Mouse (Mus musculus) lung, postnatal 0 days (tissue): ENCODE data around the gene 6030458C11Rik.

Experiments
- CTCF ChIP-seq: IDR thresholded peaks from 2 replicates; pipeline ENCODE4 v1.5.1; 2016; ENCODE audit warnings: antibody characterized with exemption, mild to moderate bottlenecking
- EP300 ChIP-seq: IDR thresholded peaks from 2 replicates; pipeline ENCODE4 v1.6.1; 2016; ENCODE audit warnings: antibody characterized with exemption, mild to moderate bottlenecking, control low read depth

DNA sequence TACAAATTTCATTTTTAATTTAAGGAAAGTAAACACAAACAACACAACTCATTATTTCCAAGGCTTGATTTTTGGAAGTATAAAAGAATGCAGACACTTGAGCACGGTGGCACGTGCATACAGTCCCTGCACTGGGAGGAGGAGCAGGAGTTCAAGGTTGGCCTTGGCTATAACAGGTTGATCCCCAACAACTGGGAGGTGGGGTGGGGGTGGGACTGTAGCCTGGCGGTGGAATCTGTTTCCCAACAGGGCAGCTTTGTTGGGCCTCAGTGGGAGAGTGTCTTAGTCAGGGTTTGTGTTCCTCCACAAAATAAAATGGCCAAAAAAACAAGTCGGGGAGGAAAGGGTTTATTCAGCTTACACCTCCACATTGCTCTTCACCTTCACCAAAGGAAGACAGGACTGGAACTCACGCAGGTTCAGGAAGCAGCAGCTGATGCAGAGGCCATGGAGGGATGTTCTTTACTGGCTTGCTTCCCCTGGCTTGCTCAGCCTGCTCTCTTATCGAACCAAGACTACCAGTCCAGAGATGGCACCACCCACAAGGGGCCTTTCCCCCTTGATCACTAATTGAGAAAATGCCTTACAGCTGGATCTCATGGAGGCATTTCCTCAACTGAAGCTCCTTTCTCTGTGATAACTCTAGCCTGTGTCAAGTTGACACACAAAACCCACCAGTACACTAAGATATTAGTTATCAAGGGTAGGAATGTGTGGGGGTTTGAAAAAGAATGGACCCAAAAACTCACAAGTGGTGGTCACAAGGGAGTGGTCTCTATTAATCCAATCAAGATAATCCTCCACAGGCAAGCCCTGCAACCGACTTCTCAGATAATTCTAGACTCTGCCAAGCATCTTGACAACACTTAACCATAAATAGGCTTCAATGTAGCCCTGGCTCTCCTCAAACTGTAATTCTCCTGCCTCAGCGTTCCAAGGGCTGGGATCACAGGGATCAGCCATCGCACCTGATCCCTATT is 1.7 kb downstream of the 6030458C11Rik start:
- TF ChIP-seq CTCF: no peak
- TF ChIP-seq EP300: no peak
